Mouse (Mus musculus): ENCODE measurements at regions not wholly inside any gene's neighbourhood (a gene's known extent, or its start where the extent isn't known, plus 50 kb on each side); places are given as distances from the start of the nearest gene placed in this dataset.

DNA sequence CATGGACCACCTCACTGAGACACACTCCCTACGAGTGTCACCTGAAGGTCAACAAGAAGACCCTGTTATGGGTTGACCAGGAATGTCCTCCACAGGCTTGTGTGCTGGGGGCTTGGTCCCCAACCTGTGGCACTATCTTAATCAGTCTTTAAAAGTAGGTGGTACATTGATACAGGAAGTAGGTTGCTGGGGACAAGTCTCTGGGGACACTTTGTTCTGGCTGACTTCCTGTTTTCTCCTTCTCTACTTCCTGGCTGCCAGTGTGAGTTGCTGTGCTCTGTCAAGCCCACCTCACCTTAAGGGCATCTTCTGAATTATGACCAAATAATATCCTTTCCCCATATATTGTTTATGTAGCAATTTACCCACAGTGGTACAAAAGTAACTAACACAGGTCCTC is 96.1 kb downstream of the Cct6b start:
- no peak for DNase-seq (ENCODE audit: low spot score)

DNA sequence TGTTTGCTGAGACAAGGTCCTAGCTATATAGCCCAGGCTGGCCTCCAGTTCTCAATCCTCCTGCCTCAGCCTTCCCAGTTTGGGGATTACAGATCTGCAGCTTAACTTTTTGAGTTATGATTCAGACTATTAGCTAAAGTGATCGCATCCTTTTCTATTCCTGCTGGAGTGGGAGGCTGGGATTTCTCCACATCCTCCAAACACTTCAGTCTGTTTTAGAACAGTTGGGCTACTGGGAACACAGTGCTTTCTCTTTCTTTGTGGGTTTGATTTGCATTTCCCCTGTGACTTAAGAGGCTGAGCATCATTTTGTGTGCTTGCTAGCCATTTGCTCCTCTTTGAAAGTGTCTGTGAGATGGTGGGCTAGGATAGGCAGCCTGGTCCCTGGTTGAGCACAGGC is 100.0 kb downstream of the Cct6b start:
- DNase-seq (ENCODE audit: low spot score) = no peak

DNA sequence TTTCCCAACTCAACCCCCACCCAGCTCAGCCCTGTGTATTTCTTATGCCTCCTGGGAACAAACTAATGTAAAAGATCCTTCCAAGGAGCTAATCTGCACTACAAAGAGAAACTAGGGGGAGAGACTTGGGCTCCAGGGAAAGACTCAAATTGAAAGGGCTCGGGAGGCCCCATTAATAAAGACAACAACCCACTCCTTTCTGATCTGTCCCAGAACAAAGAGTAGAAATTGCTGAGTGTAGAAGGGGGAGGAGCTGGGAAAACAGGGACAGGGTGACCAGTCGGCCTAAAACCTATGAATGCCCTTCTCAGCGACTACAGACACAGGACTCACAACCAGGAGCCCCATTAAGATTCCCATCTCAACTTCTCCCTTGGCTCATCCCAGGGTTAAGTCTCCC is 102.0 kb downstream of the Cct6b start:
- no peak for DNase-seq (ENCODE audit: low spot score)

- DNase-seq (ENCODE audit: low spot score) = no peak
Measured at GRCm38 (mm10) chr11:82651751-82652150, 112.4 kb downstream of the Cct6b start.

GRCm38 (mm10) chr11:82638513-82638912 is 125.6 kb downstream of the Cct6b start:
- DNase-seq (ENCODE audit: low spot score) = no peak

DNA sequence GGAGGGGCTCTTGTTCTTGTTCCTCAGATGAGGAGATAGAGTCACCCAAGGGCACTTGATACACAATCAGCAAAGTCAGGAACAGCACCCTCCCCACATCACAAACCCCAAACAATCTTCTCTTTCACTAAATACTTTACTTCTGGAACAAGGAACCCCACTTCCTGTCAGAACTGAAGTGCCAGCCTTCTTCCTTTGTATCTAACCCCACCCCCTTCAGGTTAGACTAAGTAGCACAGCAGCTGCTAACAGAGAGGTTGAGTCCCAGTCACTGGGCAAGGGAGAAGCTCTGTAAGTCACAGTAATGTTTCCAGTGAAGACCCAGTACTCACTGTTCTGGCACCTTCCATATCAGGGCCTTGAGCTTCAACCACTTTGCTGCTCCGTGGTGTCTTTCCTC is 131.9 kb downstream of the Cct6b start:
- no peak for DNase-seq (ENCODE audit: low spot score)

DNA sequence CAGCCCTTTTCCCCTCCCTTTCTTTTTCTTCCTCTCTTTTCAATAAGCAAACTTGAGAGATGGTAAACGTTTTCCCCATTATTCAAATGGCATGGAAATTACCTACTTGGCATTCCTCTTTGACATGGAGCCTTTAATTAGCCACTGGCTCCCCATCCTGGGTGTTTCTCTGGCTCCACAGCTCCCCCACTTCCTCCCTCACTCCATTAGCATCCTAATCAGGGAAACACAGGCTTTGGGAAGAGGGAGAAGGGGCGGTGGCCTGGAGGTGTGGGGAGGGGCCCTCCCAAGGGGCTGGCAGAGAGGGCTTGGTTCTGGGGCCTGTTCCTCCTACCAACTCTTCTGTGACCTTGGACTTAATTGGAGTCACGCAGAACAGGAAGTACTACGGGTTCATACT is 132.7 kb downstream of the Cct6b start:
- DNase-seq (ENCODE audit: low spot score) = no peak

- DNase-seq (ENCODE audit: low spot score) = no peak
Measured at GRCm38 (mm10) chr11:82626501-82627111, 137.5 kb downstream of the Cct6b start.

DNA sequence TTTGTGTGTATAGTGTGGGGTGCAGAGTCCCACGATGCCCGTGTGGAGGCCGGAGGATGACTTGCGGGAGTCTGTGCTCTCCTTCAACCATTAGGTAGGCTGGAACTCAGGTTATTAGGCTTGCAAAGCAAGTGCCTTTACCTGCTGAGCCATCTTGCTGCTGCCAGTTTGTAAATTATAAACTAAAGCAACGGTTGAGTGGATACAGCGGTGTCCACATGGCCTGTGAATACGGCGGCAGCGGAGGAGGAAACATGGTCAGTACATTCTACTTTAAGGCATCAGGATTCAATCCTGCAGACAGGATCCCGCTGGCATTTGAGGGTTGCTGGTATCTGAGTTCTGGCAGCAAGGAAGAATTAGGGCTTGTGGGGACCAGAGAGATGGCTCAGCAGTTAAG is 143.1 kb downstream of the Cct6b start:
- no peak for DNase-seq (ENCODE audit: low spot score)

DNA sequence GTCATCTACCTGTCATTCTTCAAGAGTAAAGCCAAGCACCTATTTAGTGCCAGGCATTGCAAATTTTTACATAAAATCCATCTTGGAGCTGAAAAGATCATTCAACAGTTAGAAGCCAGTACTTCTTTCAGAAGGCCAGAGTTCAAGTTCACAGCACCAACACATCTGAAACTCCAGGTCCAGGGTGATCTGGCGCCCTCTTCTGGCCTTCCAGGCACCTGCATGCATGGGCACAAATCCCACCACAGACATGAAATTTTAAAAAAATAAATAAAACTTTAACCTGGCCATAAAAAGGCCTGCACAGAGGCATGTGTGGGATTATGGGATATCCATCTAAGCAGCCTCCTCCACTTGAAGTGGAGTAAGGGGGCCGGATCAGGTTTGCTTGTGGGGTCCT is 144.7 kb downstream of the Cct6b start:
- DNase-seq (ENCODE audit: low spot score) = no peak

DNA sequence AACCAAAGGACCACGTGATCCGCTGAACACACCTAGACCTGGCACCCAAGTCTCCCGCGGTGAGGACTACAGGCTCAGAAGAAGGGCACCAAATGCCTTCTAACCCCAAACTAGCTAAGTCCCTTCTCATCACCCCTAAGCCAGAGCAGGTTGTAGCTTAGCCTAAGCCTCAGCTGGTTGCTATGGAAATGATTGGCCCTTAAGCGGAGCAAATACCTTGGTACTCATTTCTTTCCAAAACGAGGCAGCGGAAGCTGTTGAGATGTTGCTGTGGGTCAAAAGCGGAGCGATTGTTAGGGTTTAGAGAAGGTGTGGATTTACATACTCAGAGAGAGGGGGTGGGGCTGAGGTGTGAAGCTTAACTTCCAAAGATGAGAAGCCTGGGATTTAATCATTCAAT is 145.7 kb downstream of the Cct6b start:
- no peak for DNase-seq (ENCODE audit: low spot score)

DNA sequence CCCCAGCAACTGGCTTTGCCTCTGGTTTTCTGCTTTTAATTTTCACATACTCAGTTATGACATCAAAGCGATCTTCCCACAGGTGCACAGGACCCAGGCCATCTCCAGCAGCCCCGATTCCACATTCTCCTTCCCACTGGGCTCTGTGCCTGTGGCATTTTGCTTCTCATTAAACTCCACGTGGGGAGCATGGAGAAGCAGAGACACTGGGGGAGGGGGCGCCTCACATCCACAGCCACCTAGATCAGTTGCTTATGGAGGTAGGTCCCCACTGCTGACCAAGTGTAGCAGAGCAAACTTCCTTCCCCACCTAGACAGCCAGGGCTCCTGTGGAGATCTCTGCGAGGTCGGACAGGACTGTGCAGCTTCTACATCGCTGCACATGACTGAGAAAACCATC is 147.3 kb downstream of the Cct6b start:
- no peak for DNase-seq (ENCODE audit: low spot score)

GRCm38 (mm10) chr11:82614356-82614755 is 149.8 kb downstream of the Cct6b start:
- DNase-seq (ENCODE audit: low spot score) = no peak

DNA sequence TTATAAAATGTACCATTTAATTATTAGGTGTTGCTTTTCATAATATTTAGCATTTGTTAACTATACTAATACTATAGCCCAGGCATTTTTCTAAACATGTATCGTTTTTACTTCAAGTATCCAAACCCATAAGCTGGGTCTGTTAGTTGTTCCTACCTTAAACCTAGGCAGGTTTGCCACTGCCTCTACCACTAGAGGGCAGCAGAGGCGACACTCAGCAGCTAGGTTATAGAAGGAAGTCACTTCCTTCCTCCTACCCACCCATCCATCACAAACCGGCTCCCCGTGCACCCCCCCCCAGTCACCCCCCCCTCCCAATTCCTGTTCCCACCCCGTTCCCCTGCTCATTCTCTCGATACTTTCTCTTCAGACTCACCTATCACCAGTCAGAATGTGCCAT is 150.6 kb downstream of the Cct6b start:
- DNase-seq (ENCODE audit: low spot score) = peak; percentile 72

GRCm38 (mm10) chr11:82612026-82612425 is 152.1 kb downstream of the Cct6b start:
- no peak for DNase-seq (ENCODE audit: low spot score)

- no peak for DNase-seq (ENCODE audit: low spot score)
Measured at GRCm38 (mm10) chr11:82608963-82609362, 155.2 kb downstream of the Cct6b start.

GRCm38 (mm10) chr11:82607661-82608060 is 156.5 kb downstream of the Cct6b start:
- DNase-seq (ENCODE audit: low spot score) = no peak

- DNase-seq (ENCODE audit: low spot score) = no peak
Measured at GRCm38 (mm10) chr11:82604251-82604835, 159.8 kb downstream of the Cct6b start.

DNA sequence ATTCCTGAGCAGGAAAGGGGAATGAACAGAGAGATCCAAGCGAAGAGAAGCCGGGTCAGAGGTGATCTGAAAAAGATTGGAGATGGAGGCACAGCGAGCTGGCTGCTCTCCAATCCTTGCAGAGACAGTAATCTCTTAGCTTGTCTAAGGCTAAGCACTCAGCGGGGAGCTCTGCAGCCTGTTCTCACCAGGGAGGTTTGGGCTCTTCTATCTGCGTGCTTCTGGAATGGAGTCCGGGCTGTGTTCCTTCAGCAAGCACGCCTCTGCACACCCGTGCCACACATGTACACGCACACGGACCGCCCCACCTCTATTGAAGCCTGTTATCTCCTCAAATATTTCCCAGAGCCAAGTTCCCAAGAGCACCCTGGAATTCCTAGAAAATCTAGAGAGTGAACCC is 161.3 kb downstream of the Cct6b start:
- DNase-seq (ENCODE audit: low spot score) = no peak

GRCm38 (mm10) chr11:82602250-82602649 is 161.9 kb downstream of the Cct6b start:
- DNase-seq (ENCODE audit: low spot score) = no peak

DNA sequence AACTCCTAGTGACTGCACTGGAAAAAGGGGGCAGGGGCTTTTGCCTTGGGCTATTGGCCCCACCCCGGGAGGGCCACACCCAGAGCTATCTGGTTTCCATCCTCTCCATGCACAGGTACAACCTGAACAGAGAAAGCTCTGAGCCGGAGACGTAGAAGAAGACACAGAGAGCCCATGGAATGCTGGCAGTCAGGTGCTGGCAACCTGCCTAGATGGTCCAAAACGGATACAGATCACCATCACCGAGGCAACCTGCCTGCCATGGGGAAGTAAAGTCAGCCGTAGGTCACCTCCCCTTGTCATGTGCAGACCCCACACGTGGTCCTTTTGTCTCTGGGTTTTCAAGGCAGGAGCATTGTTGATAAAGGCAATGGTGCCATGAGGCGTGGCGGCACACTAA is 164.0 kb downstream of the Cct6b start:
- no peak for DNase-seq (ENCODE audit: low spot score)

DNA sequence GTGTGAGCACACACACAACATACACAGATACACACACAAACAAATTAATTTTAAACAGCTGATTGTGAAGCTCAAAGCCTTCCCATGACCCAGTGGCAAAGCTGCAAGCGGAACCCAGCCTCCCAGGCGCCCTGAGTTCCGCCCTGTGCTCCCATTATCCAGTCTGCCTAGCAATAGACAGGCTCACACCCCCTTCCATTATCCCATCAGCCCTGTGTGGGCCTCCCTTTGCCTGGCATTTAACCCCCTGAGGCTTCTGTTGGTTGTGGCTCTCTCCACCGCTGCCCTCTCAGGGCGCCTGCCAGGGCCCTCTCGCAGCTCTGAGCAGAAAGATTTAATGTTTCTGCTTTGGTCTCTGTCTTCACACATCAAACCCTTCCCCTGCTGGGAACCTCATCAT is 166.4 kb downstream of the Cct6b start:
- DNase-seq (ENCODE audit: low spot score) = no peak

DNA sequence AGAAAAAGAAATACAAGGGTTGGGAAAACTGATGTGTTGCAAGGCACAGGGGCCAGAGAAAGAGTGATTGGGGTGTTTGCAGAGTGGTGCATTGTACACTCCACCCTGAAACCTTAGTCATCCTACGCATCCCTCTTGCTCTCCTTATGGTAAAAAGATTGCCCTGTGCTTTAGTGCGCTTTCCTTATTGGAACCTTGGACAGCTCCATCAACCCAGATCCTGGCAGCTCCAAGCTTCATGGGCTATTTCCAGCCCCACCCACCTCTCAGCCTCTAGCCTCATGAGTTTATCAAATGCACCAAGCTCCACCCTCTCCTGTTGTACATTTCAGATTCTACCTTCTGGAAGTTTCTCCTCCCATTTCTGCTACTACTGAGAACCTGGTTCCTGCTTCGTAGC is 167.3 kb downstream of the Cct6b start:
- no peak for DNase-seq (ENCODE audit: low spot score)

- no peak for DNase-seq (ENCODE audit: low spot score)
Measured at GRCm38 (mm10) chr11:82589761-82590160, 174.4 kb downstream of the Cct6b start.

Data from thymus, postnatal 0 days (tissue).